ENCODE assay signal across 14 mouse cellular contexts in genomic region chr10:68147730-68148129, GRCm38 (mm10).
DNase-seq lines count a peak whose midpoint lies in the region; ATAC-seq and TF ChIP-seq lines count a peak whose summit lies in the region.
"Had no signal": no experiment of that assay in that cellular context is flagged by ENCODE, and none has a peak within 500 bp of the region (broad histone marks: within the 10 kb centered on the region; RNA-seq: fewer than 3 reads in every experiment).

No protein-coding gene starts in this region.

- H3K36me3 ChIP-seq in intestine, embryonic 14.5 days (ENCODE audit: control insufficient read depth, insufficient read depth, low read length) = 0 out of 2 replicates have a peak, but pooled peaks cover 3% of the 10 kb centered on the region
- H3K36me3 ChIP-seq in intestine, postnatal 0 days (ENCODE audit: control insufficient read depth, insufficient read depth) = no peaks in the 10 kb centered on the region; the same call in 1 of the 2 replicates
- no peaks in the 10 kb centered on the region for H3K36me3 ChIP-seq in lung, postnatal 0 days (ENCODE audit: insufficient read depth, low read length)
- H3K36me3 ChIP-seq: midbrain, embryonic 13.5 days; neural tube, embryonic 12.5 days had no signal

- no peak overlapping the region for H3K9ac ChIP-seq in intestine, embryonic 14.5 days (ENCODE audit: low read length)
- H3K9ac ChIP-seq in intestine, postnatal 0 days (ENCODE audit: low read depth, low read length) = no peak overlapping the region
- H3K9ac ChIP-seq in lung, postnatal 0 days (replicated peaks; ENCODE audit: low read depth) = no peak overlapping the region
- H3K9ac ChIP-seq: liver, embryonic 14.5 days; midbrain, embryonic 13.5 days; neural tube, embryonic 12.5 days had no signal

- DNase-seq in intestine, embryonic 14.5 days (ENCODE audit: low spot score) = no peak
- peak; percentile 77 for DNase-seq in lung, postnatal 0 days (ENCODE audit: low spot score)
- DNase-seq in lung, postnatal 25 days (ENCODE audit: low spot score) = no peak
- DNase-seq in kidney, postnatal 14 days = peak; percentile 69
- DNase-seq in thymus, postnatal 10 days (ENCODE audit: low spot score in 2 of 2) = no peak
- no peak for DNase-seq in thymus, postnatal 36 days
- DNase-seq: adrenal gland, postnatal 25 days; retina, postnatal 1 day; thymus, postnatal 4 days had no signal

- peaks cover 16% of the 10 kb centered on the region for H3K4me1 ChIP-seq in intestine, embryonic 14.5 days (replicated peaks; ENCODE audit: control insufficient read depth, insufficient read depth, low read length)
- H3K4me1 ChIP-seq in intestine, postnatal 0 days (replicated peaks; ENCODE audit: control insufficient read depth, insufficient read depth, low read length) = no peaks in the 10 kb centered on the region
- H3K4me1 ChIP-seq in lung, postnatal 0 days (ENCODE audit: insufficient read depth, low read depth, low read length) = peaks cover 3% of the 10 kb centered on the region; the same call in 1 of the 2 replicates
- H3K4me1 ChIP-seq: neural tube, embryonic 12.5 days had no signal

- TF ChIP-seq EP300 in lung, postnatal 0 days (IDR thresholded peaks at IDR 0.05) = no peak

- TF ChIP-seq CTCF in intestine, postnatal 0 days (IDR thresholded peaks at IDR 0.05; ENCODE audit: low read depth) = no peak
- TF ChIP-seq CTCF in lung, postnatal 0 days (IDR thresholded peaks at IDR 0.05) = no peak

- H3K4me2 ChIP-seq in intestine, embryonic 14.5 days (ENCODE audit: low read length) = no peak overlapping the region
- H3K4me2 ChIP-seq in intestine, postnatal 0 days (replicated peaks; ENCODE audit: low read depth) = no peak overlapping the region
- no peak overlapping the region for H3K4me2 ChIP-seq in lung, postnatal 0 days (replicated peaks; ENCODE audit: low read depth, low read length)
- H3K4me2 ChIP-seq: midbrain, embryonic 13.5 days; neural tube, embryonic 12.5 days had no signal

- no peaks in the 10 kb centered on the region for H3K27me3 ChIP-seq in intestine, embryonic 14.5 days (replicated peaks; ENCODE audit: control insufficient read depth, insufficient read depth, low read length)
- H3K27me3 ChIP-seq in intestine, postnatal 0 days (replicated peaks; ENCODE audit: control insufficient read depth, insufficient read depth, low read length) = no peaks in the 10 kb centered on the region
- H3K27me3 ChIP-seq in lung, postnatal 0 days (replicated peaks; ENCODE audit: insufficient read depth, low read length) = no peaks in the 10 kb centered on the region
- H3K27me3 ChIP-seq: CH12.LX; midbrain, embryonic 13.5 days; neural tube, embryonic 12.5 days had no signal

- H3K9me3 ChIP-seq in intestine, embryonic 14.5 days (ENCODE audit: control insufficient read depth, low read length) = peaks cover 5% of the 10 kb centered on the region; the same call in 1 of the 2 replicates
- no peaks in the 10 kb centered on the region for H3K9me3 ChIP-seq in intestine, postnatal 0 days (ENCODE audit: control insufficient read depth)
- H3K9me3 ChIP-seq in lung, postnatal 0 days (ENCODE audit: low read length) = no peaks in the 10 kb centered on the region
- H3K9me3 ChIP-seq: midbrain, embryonic 13.5 days; neural tube, embryonic 12.5 days had no signal

- peak overlapping the region; percentile 70 for H3K27ac ChIP-seq in intestine, embryonic 14.5 days (ENCODE audit: low read depth)
- H3K27ac ChIP-seq in intestine, postnatal 0 days (ENCODE audit: low read depth, low read length) = no peak overlapping the region
- H3K27ac ChIP-seq in lung, postnatal 0 days (ENCODE audit: low read length) = peak overlapping the region; percentile 32; the same call in 1 of the 2 replicates
- H3K27ac ChIP-seq: liver, embryonic 14.5 days; midbrain, embryonic 13.5 days; neural tube, embryonic 12.5 days had no signal

- WGBS in intestine, embryonic 14.5 days = 25% methylated on average over 6 of the region's 6 CpGs
- 56% methylated on average over 6 of the region's 6 CpGs for WGBS in intestine, postnatal 0 days
- 27% methylated on average over 6 of the region's 6 CpGs for WGBS in lung, postnatal 0 days

- ATAC-seq in intestine, embryonic 14.5 days (replicated peaks; ENCODE audit: low FRiP score, low TSS enrichment, low read depth) = no peak
- ATAC-seq in intestine, postnatal 0 days = no peak
- peak; percentile 27; the same call in 1 of the 2 replicates for ATAC-seq in lung, postnatal 0 days
- ATAC-seq: midbrain, embryonic 13.5 days had no signal

- H3K4me3 ChIP-seq in intestine, embryonic 14.5 days (ENCODE audit: low read depth, low read length) = no peak overlapping the region
- no peak overlapping the region for H3K4me3 ChIP-seq in intestine, postnatal 0 days (ENCODE audit: low read depth, low read length)
- no peak overlapping the region for H3K4me3 ChIP-seq in lung, postnatal 0 days (ENCODE audit: low read depth, low read length)
- H3K4me3 ChIP-seq: midbrain, embryonic 13.5 days; neural tube, embryonic 12.5 days had no signal

Comparison
In these comparisons a context has a peak if more than half of its experiments do, and no peak if none do; other contexts are left out.
1. DNase-seq: peak in lung, postnatal 0 days (single experiment) and kidney, postnatal 14 days (single experiment); none in intestine, embryonic 14.5 days (single experiment), lung, postnatal 25 days (single experiment), thymus, postnatal 10 days (0 of 2) and thymus, postnatal 36 days (0 of 2).